Mouse (Mus musculus) MEL (cell line): ENCODE results near the gene Gsk3b. TPM values are rescaled to one million over a fixed set of nuclear protein-coding genes. Genes with fewer than 3 reads are reported as not detected.

ENCODE experiments used
- DNase-seq: peaks from one replicate; pipeline ENCODE4 v3.0.0; 2011; ENCODE audit warnings: low read depth, low spot score
- H3K27ac ChIP-seq: 2 replicates; pipeline ENCODE4 v1.5.1; 2012; ENCODE audit warnings: low read depth, mild to moderate bottlenecking, control low read depth, low read length, moderate library complexity; ENCODE audit not compliant: control insufficient read depth
- H3K27me3 ChIP-seq, 2 experiments: fragments of 150-350 bp in 1 of 2; sonication (generic) in 1 of 2; 2 replicates each; pipeline ENCODE4 v1.6.1; 2012; ENCODE audit warnings: low read length in 2 of 2, mild to moderate bottlenecking in 2 of 2, improper control_type of control experiment in 1 of 2, moderate library complexity in 1 of 2; ENCODE audit not compliant: insufficient read depth in 2 of 2, control insufficient read depth in 1 of 2
- H3K36me3 ChIP-seq, 2 experiments: 2 replicates each; pipeline ENCODE4 v1.6.1; 2012 to 2014; ENCODE audit warnings: low read length in 2 of 2, improper control_type of control experiment in 1 of 2, inconsistent platforms in 1 of 2, mild to moderate bottlenecking in 1 of 2; ENCODE audit not compliant: insufficient read depth in 2 of 2, control insufficient read depth in 1 of 2
- H3K4me1 ChIP-seq, 2 experiments: fragments of 150-350 bp in 1 of 2; sonication (generic) in 1 of 2; 2 replicates each; pipeline ENCODE4 v1.6.1; 2012; ENCODE audit warnings: low read length in 2 of 2, improper control_type of control experiment in 1 of 2, mild to moderate bottlenecking in 1 of 2; ENCODE audit not compliant: insufficient read depth in 2 of 2, control insufficient read depth in 1 of 2
- H3K4me3 ChIP-seq, 2 experiments: fragments of 150-350 bp in 1 of 2; sonication (generic) in 1 of 2; 2 replicates each; pipeline ENCODE4 v1.5.1; 2012; ENCODE audit warnings: low read depth in 2 of 2, low read length in 2 of 2, mild to moderate bottlenecking in 2 of 2, moderate library complexity in 2 of 2, control low read depth in 1 of 2, improper control_type of control experiment in 1 of 2; ENCODE audit not compliant: control insufficient read depth in 1 of 2, insufficient read depth in 1 of 2
- H3K79me2 ChIP-seq: 2 replicates; pipeline ENCODE4 v1.6.1; 2012; ENCODE audit warnings: mild to moderate bottlenecking, low read length, moderate library complexity; ENCODE audit not compliant: control insufficient read depth, poor library complexity, insufficient read depth
- H3K9ac ChIP-seq: 2 replicates; pipeline ENCODE4 v1.6.1; 2012; ENCODE audit warnings: low read depth, mild to moderate bottlenecking, control low read depth, low read length, moderate library complexity; ENCODE audit not compliant: control insufficient read depth, poor library complexity, severe bottlenecking
- H3K9me3 ChIP-seq: fragments of 150-350 bp; sonication (generic); replicated peaks from 2 replicates; pipeline ENCODE4 v1.6.1; 2012; ENCODE audit warnings: mild to moderate bottlenecking, low read length, improper control_type of control experiment, moderate library complexity; ENCODE audit not compliant: insufficient read depth
- BHLHE40 ChIP-seq: IDR thresholded peaks from 2 replicates; pipeline ENCODE4 v1.6.1; 2012; ENCODE audit warnings: low read depth, mild to moderate bottlenecking, inconsistent platforms, low read length, improper control_type of control experiment, borderline replicate concordance
- CTCF ChIP-seq, 3 experiments: IDR thresholded peaks in 2 of 3; conservative IDR thresholded peaks in 1 of 3; 2 replicates each; pipeline ENCODE4 v1.5.1; 2011 to 2012; ENCODE audit warnings: low read length in 3 of 3, low read depth in 2 of 3, mild to moderate bottlenecking in 2 of 3, improper control_type of control experiment in 1 of 3, inconsistent platforms in 1 of 3, mixed read lengths in 1 of 3, moderate library complexity in 1 of 3; ENCODE audit not compliant: control insufficient read depth in 1 of 3, insufficient read depth in 1 of 3, poor library complexity in 1 of 3, severe bottlenecking in 1 of 3
- ELF1 ChIP-seq: IDR thresholded peaks from 2 replicates; pipeline ENCODE4 v1.6.1; 2014; ENCODE audit warnings: low read depth, mild to moderate bottlenecking, inconsistent platforms, low read length, improper control_type of control experiment, moderate library complexity
- EP300 ChIP-seq, 2 experiments: IDR thresholded peaks; 2 replicates each; pipeline ENCODE4 v1.6.1; 2011; ENCODE audit warnings: improper control_type of control experiment in 2 of 2, low read length in 2 of 2, low read depth in 1 of 2, mild to moderate bottlenecking in 1 of 2
- ETS1 ChIP-seq: IDR thresholded peaks from 2 replicates; pipeline ENCODE4 v1.6.1; 2012; ENCODE audit warnings: low read depth, mild to moderate bottlenecking, inconsistent platforms, low read length, improper control_type of control experiment, moderate library complexity
- GABPA ChIP-seq: IDR thresholded peaks from 2 replicates; pipeline ENCODE4 v1.6.1; 2012; ENCODE audit warnings: low read depth, mild to moderate bottlenecking, inconsistent platforms, low read length, improper control_type of control experiment, moderate library complexity
- GATA1 ChIP-seq: IDR thresholded peaks from 2 replicates; pipeline ENCODE4 v1.6.1; 2011; ENCODE audit warnings: low read depth, low read length, improper control_type of control experiment
- HCFC1 ChIP-seq: IDR thresholded peaks from 2 replicates; pipeline ENCODE4 v1.6.1; 2012; ENCODE audit warnings: low read depth, mild to moderate bottlenecking, inconsistent platforms, low read length, improper control_type of control experiment, moderate library complexity
- JUND ChIP-seq: IDR thresholded peaks from 2 replicates; pipeline ENCODE4 v1.6.1; 2011; ENCODE audit warnings: low read depth, mild to moderate bottlenecking, improper control_type of control experiment, low read length
- KAT2A ChIP-seq: conservative IDR thresholded peaks from 2 replicates; pipeline ENCODE4 v1.6.1; 2012; ENCODE audit warnings: low read depth, low read length, improper control_type of control experiment, inconsistent platforms
- MAX ChIP-seq: IDR thresholded peaks from 2 replicates; pipeline ENCODE4 v1.6.1; 2011; ENCODE audit warnings: low read length, improper control_type of control experiment
- MXI1 ChIP-seq: IDR thresholded peaks from 2 replicates; pipeline ENCODE4 v1.6.1; 2011; ENCODE audit warnings: mild to moderate bottlenecking, low read depth, low read length, improper control_type of control experiment
- NELFE ChIP-seq: IDR thresholded peaks from 2 replicates; pipeline ENCODE4 v1.6.1; 2011; ENCODE audit warnings: low read depth, low read length, improper control_type of control experiment
- NRF1 ChIP-seq: IDR thresholded peaks from 2 replicates; pipeline ENCODE4 v1.6.1; 2014; ENCODE audit warnings: low read depth, mild to moderate bottlenecking, inconsistent platforms, low read length, improper control_type of control experiment, moderate library complexity; ENCODE audit not compliant: poor library complexity, insufficient read depth, severe bottlenecking
- POLR2A ChIP-seq, 2 experiments: IDR thresholded peaks; 2 replicates each; pipeline ENCODE4 v1.6.1; 2011 to 2012; ENCODE audit warnings: low read length in 2 of 2, mild to moderate bottlenecking in 2 of 2, control low read depth in 1 of 2, improper control_type of control experiment in 1 of 2, low read depth in 1 of 2, moderate library complexity in 1 of 2; ENCODE audit not compliant: control insufficient read depth in 1 of 2, insufficient read depth in 1 of 2, poor library complexity in 1 of 2
- RAD21 ChIP-seq: IDR thresholded peaks from 2 replicates; pipeline ENCODE4 v1.6.1; 2011; ENCODE audit warnings: mild to moderate bottlenecking, low read depth, low read length, improper control_type of control experiment
- RCOR1 ChIP-seq: IDR thresholded peaks from 2 replicates; pipeline ENCODE4 v1.6.1; 2012; ENCODE audit warnings: low read depth, mild to moderate bottlenecking, inconsistent platforms, low read length, improper control_type of control experiment
- TAL1 ChIP-seq: IDR thresholded peaks from 2 replicates; pipeline ENCODE4 v1.6.1; 2012; ENCODE audit warnings: mild to moderate bottlenecking, inconsistent platforms, low read length, moderate library complexity, mixed read lengths
- TCF12 ChIP-seq: IDR thresholded peaks from 2 replicates; pipeline ENCODE4 v1.6.1; 2014; ENCODE audit warnings: low read depth, mild to moderate bottlenecking, inconsistent platforms, low read length, improper control_type of control experiment, moderate library complexity
- UBTF ChIP-seq: IDR thresholded peaks from 2 replicates; pipeline ENCODE4 v1.6.1; 2012; ENCODE audit warnings: low read depth, mild to moderate bottlenecking, inconsistent platforms, low read length, improper control_type of control experiment, moderate library complexity, borderline replicate concordance; ENCODE audit not compliant: insufficient read depth
- ZC3H11A ChIP-seq: IDR thresholded peaks from 2 replicates; pipeline ENCODE4 v1.6.1; 2012; ENCODE audit warnings: low read depth, mild to moderate bottlenecking, inconsistent platforms, low read length, improper control_type of control experiment
- ZMIZ1 ChIP-seq: IDR thresholded peaks from 2 replicates; pipeline ENCODE4 v1.6.1; 2012; ENCODE audit warnings: low read depth, mild to moderate bottlenecking, inconsistent platforms, low read length, improper control_type of control experiment, moderate library complexity
- ZNF384 ChIP-seq: IDR thresholded peaks from 2 replicates; pipeline ENCODE4 v1.6.1; 2012; ENCODE audit warnings: low read depth, mild to moderate bottlenecking, inconsistent platforms, low read length, improper control_type of control experiment
- polyA plus RNA-seq, 2 experiments: library from polyadenylated mRNA; stranded (reverse) in 1 of 2; unstranded in 1 of 2; fragments of >175 nt in 1 of 2; fragments of >200 nt in 1 of 2; gene quantifications; 2 replicates each; pipeline versions ENCODE4 v1.2.1 to v1.2.4; 2012; ENCODE audit warnings: low replicate concordance in 2 of 2, low read depth in 1 of 2; ENCODE audit not compliant: insufficient read length in 2 of 2, insufficient read depth in 1 of 2, missing spikeins in 1 of 2
- total RNA-seq: library from RNA; depleted of rRNA; stranded (reverse); fragments of 300-350 nt; gene quantifications from 2 replicates; pipeline ENCODE4 v1.2.3, GENCODE M21; 2012

Gene Gsk3b
- total and polyA plus RNA-seq, 3 experiments, result 8.8 to 20.1 TPM; not detected in 1

- TF ChIP-seq RCOR1 (no peak), GABPA (no peak), UBTF (no peak), TAL1 (no peak), GATA1 (no peak)
These were observed at the start of gene Gsk3b (continued) for GRCm38 (mm10) chr16:38088629-38089446.

GRCm38 (mm10) chr16:38042160-38042559, 46.6 kb upstream of the Gsk3b start:
- no peak overlapping the region for H3K4me3 ChIP-seq
- no peak for DNase-seq

GRCm38 (mm10) chr16:38044551-38044950, 44.2 kb upstream of the Gsk3b start:
- Histone ChIP-seq H3K27me3 (peaks cover 4 to 6% of the 10 kb centered on the region in 2 experiments), H3K4me3 (no peak overlapping the region), H3K9ac (no peak overlapping the region), H3K27ac (no peak overlapping the region), H3K36me3 (no peaks in the 10 kb centered on the region), H3K9me3 (no peaks in the 10 kb centered on the region), H3K79me2 (no peaks in the 10 kb centered on the region), H3K4me1 (no peaks in the 10 kb centered on the region)
- TF ChIP-seq CTCF (IDR thresholded peaks at IDR 0.05 in 2 of 3, conservative IDR thresholded peaks at IDR 0.05 in 1 of 3; ENCODE audit: control insufficient read depth in 1 of 3, insufficient read depth in 1 of 3, low read depth in 2 of 3, low read length in 3 of 3, poor library complexity in 1 of 3, severe bottlenecking in 1 of 3), result no peak
- TF ChIP-seq UBTF, result no peak
- DNase-seq, result no peak

More at GRCm38 (mm10) chr16:38042160-38042559, 46.6 kb upstream of the Gsk3b start:
- TF ChIP-seq NRF1, result no peak
- no peak for TF ChIP-seq EP300 (IDR thresholded peaks at IDR 0.05; ENCODE audit: low read depth in 1 of 2, low read length in 2 of 2)
- no peak for TF ChIP-seq TCF12
- no peak for TF ChIP-seq POLR2A (IDR thresholded peaks at IDR 0.05; ENCODE audit: control insufficient read depth in 1 of 2, insufficient read depth in 1 of 2, low read depth in 1 of 2, low read length in 2 of 2, poor library complexity in 1 of 2)
- TF ChIP-seq JUND, result no peak
- TF ChIP-seq NELFE, result no peak
- TF ChIP-seq ZNF384, result no peak
- TF ChIP-seq MAX, result no peak
- TF ChIP-seq HCFC1, result no peak
- TF ChIP-seq ZC3H11A, result no peak
- TF ChIP-seq ZMIZ1, result no peak
- no peak for TF ChIP-seq GABPA
- no peak for TF ChIP-seq ELF1
- no peak for TF ChIP-seq BHLHE40
- no peak for TF ChIP-seq KAT2A
- TF ChIP-seq CTCF (IDR thresholded peaks at IDR 0.05 in 2 of 3, conservative IDR thresholded peaks at IDR 0.05 in 1 of 3; ENCODE audit: control insufficient read depth in 1 of 3, insufficient read depth in 1 of 3, low read depth in 2 of 3, low read length in 3 of 3, poor library complexity in 1 of 3, severe bottlenecking in 1 of 3), result no peak
- no peak for TF ChIP-seq MXI1
- no peak for TF ChIP-seq RAD21
- TF ChIP-seq ETS1, result no peak
- peaks cover 4 to 6% of the 10 kb centered on the region in 2 experiments; a peak in 3 of 4 replicates for H3K27me3 ChIP-seq
- no peak overlapping the region for H3K27ac ChIP-seq
- no peaks in the 10 kb centered on the region for H3K36me3 ChIP-seq
- no peaks in the 10 kb centered on the region for H3K9me3 ChIP-seq
- H3K79me2 ChIP-seq, result no peaks in the 10 kb centered on the region
- no peaks in the 10 kb centered on the region for H3K4me1 ChIP-seq
- no peak overlapping the region for H3K9ac ChIP-seq
